Mouse (Mus musculus): ENCODE data around the gene Abca4. TPM values are rescaled to one million over a fixed set of nuclear protein-coding genes. Genes with fewer than 3 reads are reported as not detected.
"Not testable (repeated sequence)": the region's sequence is repeated elsewhere in the genome, so short reads cannot be mapped to it uniquely, and the experiment has no call there.

The Abca4 gene
- polyA plus RNA-seq, 1 experiment from 2014 or later: 0.44 TPM

- Histone ChIP-seq H3K4me3 (ENCODE audit: low read depth, low read length) (no peak overlapping the region), H3K27me3 (ENCODE audit: control insufficient read depth, insufficient read depth, low read length) (no peaks in the 10 kb centered on the region), H3K9me3 (ENCODE audit: control insufficient read depth, low read length) (no peaks in the 10 kb centered on the region), H3K4me2 (replicated peaks; ENCODE audit: low read depth) (no peak overlapping the region), H3K27ac (replicated peaks) (no peak overlapping the region), H3K4me1 (replicated peaks; ENCODE audit: control insufficient read depth, insufficient read depth) (no peaks in the 10 kb centered on the region), H3K9ac (ENCODE audit: low read length) (no peak overlapping the region), H3K36me3 (ENCODE audit: control insufficient read depth, insufficient read depth, low read length) (no peaks in the 10 kb centered on the region)
- no peak for DNase-seq (ENCODE audit: low spot score)
- 64% methylated on average over 3 of the region's 3 CpGs for WGBS
- no peak for ATAC-seq (ENCODE audit: low FRiP score, low TSS enrichment)
- TF ChIP-seq CTCF (IDR thresholded peaks at IDR 0.05; ENCODE audit: low read depth) (no peak), EP300 (optimal IDR thresholded peaks at IDR 0.05) (no peak)
Observed at GRCm38 (mm10) chr3:122221240-122222036, 177.2 kb downstream of the Abca4 start.

- H3K9ac ChIP-seq (ENCODE audit: low read length); H3K27ac ChIP-seq (replicated peaks); H3K36me3 ChIP-seq (ENCODE audit: control insufficient read depth, insufficient read depth, low read length); ATAC-seq (ENCODE audit: low FRiP score, low TSS enrichment); H3K4me3 ChIP-seq (ENCODE audit: low read depth, low read length); H3K27me3 ChIP-seq (ENCODE audit: control insufficient read depth, insufficient read depth, low read length); H3K4me2 ChIP-seq (replicated peaks; ENCODE audit: low read depth); DNase-seq (ENCODE audit: low spot score); H3K9me3 ChIP-seq (ENCODE audit: control insufficient read depth, low read length); H3K4me1 ChIP-seq (replicated peaks; ENCODE audit: control insufficient read depth, insufficient read depth): not testable (repeated sequence)
- WGBS: 53% methylated on average over 6 of the region's 6 CpGs
Observed at GRCm38 (mm10) chr3:122226972-122227371, 182.7 kb downstream of the Abca4 start.

Other genes with a start within 250 kb of the Abca4 start
- gene Abcd3, start 229.1 kb upstream of the Abca4 start, polyA plus RNA-seq (2015; fragmentation: Nextera tagmentation; extraction: Ambion mirVana): 115 and 118 TPM in 2 replicates
- 15.4 and 16.6 TPM in 2 replicates for gene Arhgap29, start 91.9 kb upstream of the Abca4 start, polyA plus RNA-seq (2015; fragmentation: Nextera tagmentation; extraction: Ambion mirVana)
- gene Gclm, start 201.1 kb downstream of the Abca4 start, polyA plus RNA-seq (2015; fragmentation: Nextera tagmentation; extraction: Ambion mirVana): 148 and 155 TPM in 2 replicates
- 37.1 and 39.2 TPM in 2 replicates for gene Dnttip2, start 229.9 kb downstream of the Abca4 start, polyA plus RNA-seq (2015; fragmentation: Nextera tagmentation; extraction: Ambion mirVana)
- gene Bcar3, start 249.7 kb downstream of the Abca4 start, polyA plus RNA-seq (2015; fragmentation: Nextera tagmentation; extraction: Ambion mirVana): 12.1 and 12.6 TPM in 2 replicates